Mouse (Mus musculus): ENCODE results near the gene Atg4b. TPM values are rescaled to one million over a fixed set of nuclear protein-coding genes. Genes with fewer than 3 reads are reported as not detected.
A peak's percentile ranks its signal among the peaks of the same experiment; 100 is the strongest.

The Atg4b gene
- polyA plus RNA-seq, 1 experiment from 2014 or later: 85.6 TPM

GRCm38 (mm10) chr1:93735859-93736258, 15.4 kb upstream of the Atg4b start:
- Histone ChIP-seq H3K27ac (replicated peaks) (no peak overlapping the region), H3K27me3 (ENCODE audit: low read depth, poor library complexity, severe bottlenecking) (no peaks in the 10 kb centered on the region), H3K4me3 (no peak overlapping the region), H3K9me3 (replicated peaks) (no peaks in the 10 kb centered on the region), H3K36me3 (peaks cover 5% of the 10 kb centered on the region; the same call in 1 of the 2 replicates), H3K4me1 (peaks cover 22% of the 10 kb centered on the region)
- 95% methylated on average over 3 of the region's 3 CpGs for WGBS
- no peak for DNase-seq (ENCODE audit: low spot score)

GRCm38 (mm10) chr1:93737711-93738110, 13.6 kb upstream of the Atg4b start:
- Histone ChIP-seq H3K4me3 (no peak overlapping the region), H3K27me3 (ENCODE audit: low read depth, poor library complexity, severe bottlenecking) (no peaks in the 10 kb centered on the region), H3K9me3 (replicated peaks) (no peaks in the 10 kb centered on the region), H3K4me1 (peaks cover 4% of the 10 kb centered on the region), H3K36me3 (peaks cover 10% of the 10 kb centered on the region; the same call in 1 of the 2 replicates), H3K27ac (replicated peaks) (no peak overlapping the region)
- no peak for DNase-seq (ENCODE audit: low spot score)
- 95% methylated on average over 5 of the region's 5 CpGs for WGBS

- Histone ChIP-seq H3K4me1 (no peaks in the 10 kb centered on the region), H3K36me3 (peaks cover 29% of the 10 kb centered on the region), H3K9me3 (replicated peaks) (no peaks in the 10 kb centered on the region), H3K4me3 (no peak overlapping the region), H3K27me3 (ENCODE audit: low read depth, poor library complexity, severe bottlenecking) (no peaks in the 10 kb centered on the region), H3K27ac (replicated peaks) (no peak overlapping the region)
- DNase-seq (ENCODE audit: low spot score): no peak
- WGBS: 91% methylated on average over 2 of the region's 2 CpGs
Measured at GRCm38 (mm10) chr1:93740671-93741070, 10.6 kb upstream of the Atg4b start.

- DNase-seq (ENCODE audit: low spot score): no peak
- H3K9me3 ChIP-seq (replicated peaks): no peaks in the 10 kb centered on the region
- 91% methylated on average over 4 of the region's 4 CpGs for WGBS
Measured at GRCm38 (mm10) chr1:93741987-93742386, 9.3 kb upstream of the Atg4b start.

GRCm38 (mm10) chr1:93742910-93743309, 8.4 kb upstream of the Atg4b start:
- Histone ChIP-seq H3K27me3 (ENCODE audit: low read depth, poor library complexity, severe bottlenecking) (no peaks in the 10 kb centered on the region), H3K36me3 (peaks cover 38% of the 10 kb centered on the region), H3K4me3 (no peak overlapping the region), H3K4me1 (no peaks in the 10 kb centered on the region), H3K27ac (replicated peaks) (no peak overlapping the region), H3K9me3 (replicated peaks) (no peaks in the 10 kb centered on the region)
- no peak for DNase-seq (ENCODE audit: low spot score)

More at GRCm38 (mm10) chr1:93741987-93742386, 9.3 kb upstream of the Atg4b start:
- Histone ChIP-seq H3K27ac (replicated peaks) (no peak overlapping the region), H3K27me3 (ENCODE audit: low read depth, poor library complexity, severe bottlenecking) (no peaks in the 10 kb centered on the region), H3K4me1 (no peaks in the 10 kb centered on the region), H3K36me3 (peaks cover 38% of the 10 kb centered on the region), H3K4me3 (no peak overlapping the region)

- Histone ChIP-seq H3K9me3 (replicated peaks) (no peaks in the 10 kb centered on the region), H3K36me3 (peaks cover 66% of the 10 kb centered on the region), H3K4me3 (no peak overlapping the region), H3K27ac (replicated peaks) (no peak overlapping the region), H3K27me3 (ENCODE audit: low read depth, poor library complexity, severe bottlenecking) (no peaks in the 10 kb centered on the region), H3K4me1 (no peaks in the 10 kb centered on the region)
- 91% methylated on average over 5 of the region's 5 CpGs for WGBS
- DNase-seq (ENCODE audit: low spot score): no peak
Measured at GRCm38 (mm10) chr1:93746179-93746578, 5.1 kb upstream of the Atg4b start.

GRCm38 (mm10) chr1:93748539-93748938, 2.8 kb upstream of the Atg4b start:
- peaks cover 54% of the 10 kb centered on the region for H3K36me3 ChIP-seq

GRCm38 (mm10) chr1:93753911-93754572, 2.7 kb downstream of the Atg4b start:
- DNase-seq (ENCODE audit: low spot score): peak; percentile 70
- peak overlapping the region; percentile 97 for H3K4me3 ChIP-seq
- peaks cover 32% of the 10 kb centered on the region for H3K4me1 ChIP-seq
- WGBS: under 1% methylated on average over 59 of the region's 59 CpGs
- peak overlapping the region; percentile 92 for H3K27ac ChIP-seq (replicated peaks)
- H3K36me3 ChIP-seq: peaks cover 18% of the 10 kb centered on the region
- no peaks in the 10 kb centered on the region for H3K9me3 ChIP-seq (replicated peaks)
- H3K27me3 ChIP-seq (ENCODE audit: low read depth, poor library complexity, severe bottlenecking): no peaks in the 10 kb centered on the region

More at GRCm38 (mm10) chr1:93748539-93748938, 2.8 kb upstream of the Atg4b start:
- peaks cover 6% of the 10 kb centered on the region for H3K4me1 ChIP-seq
- DNase-seq (ENCODE audit: low spot score): no peak
- no peaks in the 10 kb centered on the region for H3K27me3 ChIP-seq (ENCODE audit: low read depth, poor library complexity, severe bottlenecking)
- H3K27ac ChIP-seq (replicated peaks): no peak overlapping the region
- 97% methylated on average over 1 of the region's 1 CpGs for WGBS
- no peaks in the 10 kb centered on the region for H3K9me3 ChIP-seq (replicated peaks)
- H3K4me3 ChIP-seq: no peak overlapping the region

- Histone ChIP-seq H3K36me3 (peaks cover 11% of the 10 kb centered on the region), H3K9me3 (replicated peaks) (no peaks in the 10 kb centered on the region), H3K27me3 (ENCODE audit: low read depth, poor library complexity, severe bottlenecking) (no peaks in the 10 kb centered on the region), H3K4me1 (peaks cover 32% of the 10 kb centered on the region), H3K4me3 (peak within 1 kb of the TSS; percentile 97), H3K27ac (replicated peaks) (peak within 1 kb of the TSS; percentile 92)
- peak; percentile 87 for DNase-seq (ENCODE audit: low spot score)
- under 1% methylated on average over 110 of the region's 121 CpGs for WGBS
Measured at GRCm38 (mm10) chr1:93754573-93755290, 3.4 kb downstream of the Atg4b start, which contains the start of gene Thap4. Thap4 (minus strand) TSS chr1:93754864.

- peak overlapping the region; percentile 92 for H3K27ac ChIP-seq (replicated peaks)
Measured at GRCm38 (mm10) chr1:93755291-93755610, 4.0 kb downstream of the Atg4b start.

GRCm38 (mm10) chr1:93755618-93756017, 4.3 kb downstream of the Atg4b start:
- no peak for DNase-seq (ENCODE audit: low spot score)
- Histone ChIP-seq H3K4me3 (peak overlapping the region; percentile 97), H3K36me3 (peaks cover 5% of the 10 kb centered on the region), H3K27me3 (ENCODE audit: low read depth, poor library complexity, severe bottlenecking) (no peaks in the 10 kb centered on the region), H3K27ac (replicated peaks) (peak overlapping the region; percentile 92; the same call in 1 of the 2 replicates), H3K4me1 (peaks cover 32% of the 10 kb centered on the region), H3K9me3 (replicated peaks) (no peaks in the 10 kb centered on the region)
- WGBS: 41% methylated on average over 7 of the region's 7 CpGs

More at GRCm38 (mm10) chr1:93755291-93755610, 4.0 kb downstream of the Atg4b start:
- H3K36me3 ChIP-seq: peaks cover 5% of the 10 kb centered on the region
- no peak for DNase-seq (ENCODE audit: low spot score)
- H3K4me1 ChIP-seq: peaks cover 32% of the 10 kb centered on the region
- 0% methylated on average over 13 of the region's 13 CpGs for WGBS
- no peaks in the 10 kb centered on the region for H3K27me3 ChIP-seq (ENCODE audit: low read depth, poor library complexity, severe bottlenecking)
- no peaks in the 10 kb centered on the region for H3K9me3 ChIP-seq (replicated peaks)
- H3K4me3 ChIP-seq: peak overlapping the region; percentile 97

- peak overlapping the region; percentile 97; the same call in 1 of the 2 replicates for H3K4me3 ChIP-seq
- peaks cover 32% of the 10 kb centered on the region for H3K4me1 ChIP-seq
- 0 out of 2 replicates have a peak, but pooled peaks cover 8% of the 10 kb centered on the region for H3K36me3 ChIP-seq
- DNase-seq (ENCODE audit: low spot score): no peak
- no peak overlapping the region for H3K27ac ChIP-seq (replicated peaks)
- no peaks in the 10 kb centered on the region for H3K27me3 ChIP-seq (ENCODE audit: low read depth, poor library complexity, severe bottlenecking)
- H3K9me3 ChIP-seq (replicated peaks): no peaks in the 10 kb centered on the region
Measured at GRCm38 (mm10) chr1:93756154-93756553, 4.9 kb downstream of the Atg4b start.

GRCm38 (mm10) chr1:93760076-93760475, 8.8 kb downstream of the Atg4b start:
- H3K36me3 ChIP-seq: 0 out of 2 replicates have a peak, but pooled peaks cover 9% of the 10 kb centered on the region
- no peak overlapping the region for H3K27ac ChIP-seq (replicated peaks)
- H3K9me3 ChIP-seq (replicated peaks): no peaks in the 10 kb centered on the region
- no peaks in the 10 kb centered on the region for H3K27me3 ChIP-seq (ENCODE audit: low read depth, poor library complexity, severe bottlenecking)
- 91% methylated on average over 1 of the region's 1 CpGs for WGBS
- no peak for DNase-seq (ENCODE audit: low spot score)
- H3K4me1 ChIP-seq: peaks cover 18% of the 10 kb centered on the region
- no peak overlapping the region for H3K4me3 ChIP-seq
